In the genomic region with DNA sequence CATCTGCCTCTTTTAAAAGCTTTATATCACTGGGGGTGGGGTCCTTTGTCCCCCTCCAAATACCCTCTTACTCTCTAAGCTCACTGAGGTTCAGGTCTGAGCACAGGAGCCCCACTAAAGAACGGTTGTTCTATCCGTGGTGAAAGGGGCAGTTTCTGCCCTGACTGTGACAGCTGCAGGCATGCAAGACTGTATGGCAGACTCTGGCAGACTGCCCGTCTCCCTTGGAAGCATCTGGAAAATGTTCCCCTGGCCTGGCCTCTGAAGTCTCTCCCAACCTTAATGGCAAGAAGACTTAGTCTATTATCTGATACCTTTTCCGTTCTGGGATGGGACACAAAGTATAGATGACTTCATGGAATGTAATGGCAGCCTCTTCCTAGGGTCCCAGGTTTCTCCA, we compare ENCODE assay signal across 11 mouse cellular contexts. TPM values are rescaled to one million over a fixed set of nuclear protein-coding genes. Genes with fewer than 3 reads are reported as not detected.
DNase-seq lines count a peak whose midpoint lies in the region; ATAC-seq and TF ChIP-seq lines count a peak whose summit lies in the region.
"Had no signal": no experiment of that assay in that cellular context is flagged by ENCODE, and none has a peak within 500 bp of the region (broad histone marks: within the 10 kb centered on the region; RNA-seq: fewer than 3 reads in every experiment).

No protein-coding gene starts in this region.

- no peak overlapping the region for H3K9ac ChIP-seq in lung, embryonic 14.5 days
- no peak overlapping the region for H3K9ac ChIP-seq in lung, postnatal 0 days (replicated peaks; ENCODE audit: low read depth)
- H3K9ac ChIP-seq in forebrain, postnatal 0 days: no peak overlapping the region
- H3K9ac ChIP-seq in midbrain, embryonic 15.5 days: no peak overlapping the region
- no peak overlapping the region for H3K9ac ChIP-seq in intestine, embryonic 15.5 days
- H3K9ac ChIP-seq in intestine, postnatal 0 days (ENCODE audit: low read depth, low read length): no peak overlapping the region

- TF ChIP-seq EP300 in lung, postnatal 0 days (IDR thresholded peaks at IDR 0.05): no peak

- 32% methylated on average over 4 of the region's 4 CpGs for WGBS in lung, embryonic 14.5 days
- 32% methylated on average over 4 of the region's 4 CpGs for WGBS in lung, postnatal 0 days
- 13% methylated on average over 4 of the region's 4 CpGs for WGBS in forebrain, postnatal 0 days
- WGBS in midbrain, embryonic 15.5 days: 25% methylated on average over 4 of the region's 4 CpGs
- 39% methylated on average over 4 of the region's 4 CpGs for WGBS in intestine, embryonic 15.5 days
- WGBS in intestine, postnatal 0 days: 50% methylated on average over 4 of the region's 4 CpGs

- peaks cover 17% of the 10 kb centered on the region for H3K4me1 ChIP-seq in lung, embryonic 14.5 days (ENCODE audit: insufficient read depth)
- H3K4me1 ChIP-seq in lung, postnatal 0 days (ENCODE audit: insufficient read depth, low read depth, low read length): 0 out of 2 replicates have a peak, but pooled peaks cover 4% of the 10 kb centered on the region
- no peaks in the 10 kb centered on the region for H3K4me1 ChIP-seq in forebrain, postnatal 0 days (ENCODE audit: insufficient read depth)
- peaks cover 36% of the 10 kb centered on the region for H3K4me1 ChIP-seq in midbrain, embryonic 15.5 days
- H3K4me1 ChIP-seq in intestine, embryonic 15.5 days (replicated peaks): peaks cover 24% of the 10 kb centered on the region; the same call in 1 of the 2 replicates
- H3K4me1 ChIP-seq in intestine, postnatal 0 days (replicated peaks; ENCODE audit: control insufficient read depth, insufficient read depth, low read length): peaks cover 4% of the 10 kb centered on the region; the same call in 1 of the 2 replicates

- no peak overlapping the region for H3K4me2 ChIP-seq in lung, embryonic 14.5 days
- H3K4me2 ChIP-seq in lung, postnatal 0 days (replicated peaks; ENCODE audit: low read depth, low read length): no peak overlapping the region
- no peak overlapping the region for H3K4me2 ChIP-seq in forebrain, postnatal 0 days (ENCODE audit: low read depth)
- H3K4me2 ChIP-seq in midbrain, embryonic 15.5 days: no peak overlapping the region
- no peak overlapping the region for H3K4me2 ChIP-seq in intestine, embryonic 15.5 days (replicated peaks)
- H3K4me2 ChIP-seq in intestine, postnatal 0 days (replicated peaks; ENCODE audit: low read depth): no peak overlapping the region

- DNase-seq in embryo, embryonic 11 days: peak; percentile 12
- no peak for DNase-seq in embryo, embryonic 9.5 days (ENCODE audit: extremely low spot score)
- DNase-seq in lung, embryonic 14.5 days: peak; percentile 44
- no peak for DNase-seq in lung, postnatal 0 days (ENCODE audit: low spot score)
- DNase-seq in forebrain, postnatal 0 days: peak; percentile 38
- DNase-seq: adrenal gland, adult 8-10 months had no signal

- H3K4me3 ChIP-seq in lung, embryonic 14.5 days (ENCODE audit: low read depth, low read length): no peak overlapping the region
- H3K4me3 ChIP-seq in lung, postnatal 0 days (ENCODE audit: low read depth, low read length): no peak overlapping the region
- H3K4me3 ChIP-seq in forebrain, postnatal 0 days (ENCODE audit: low read depth, low read length): no peak overlapping the region
- H3K4me3 ChIP-seq in midbrain, embryonic 15.5 days: no peak overlapping the region
- H3K4me3 ChIP-seq in intestine, embryonic 15.5 days (replicated peaks): no peak overlapping the region
- no peak overlapping the region for H3K4me3 ChIP-seq in intestine, postnatal 0 days (ENCODE audit: low read depth, low read length)
- H3K4me3 ChIP-seq: erythroblast, embryonic 14.5 days; layer of hippocampus, adult 2 months had no signal

- no peaks in the 10 kb centered on the region for H3K9me3 ChIP-seq in lung, embryonic 14.5 days (ENCODE audit: low read depth, low read length)
- no peaks in the 10 kb centered on the region for H3K9me3 ChIP-seq in lung, postnatal 0 days (ENCODE audit: low read length)
- H3K9me3 ChIP-seq in forebrain, postnatal 0 days (ENCODE audit: low read length): no peaks in the 10 kb centered on the region
- H3K9me3 ChIP-seq in midbrain, embryonic 15.5 days: no peaks in the 10 kb centered on the region
- no peaks in the 10 kb centered on the region for H3K9me3 ChIP-seq in intestine, embryonic 15.5 days
- no peaks in the 10 kb centered on the region for H3K9me3 ChIP-seq in intestine, postnatal 0 days (ENCODE audit: control insufficient read depth)

- no peak for ATAC-seq in lung, embryonic 14.5 days (ENCODE audit: insufficient read depth)
- ATAC-seq in lung, postnatal 0 days: no peak
- ATAC-seq in forebrain, postnatal 0 days: no peak
- no peak for ATAC-seq in midbrain, embryonic 15.5 days (replicated peaks)
- ATAC-seq in intestine, embryonic 15.5 days: no peak
- no peak for ATAC-seq in intestine, postnatal 0 days

- no peak overlapping the region for H3K27ac ChIP-seq in lung, embryonic 14.5 days (ENCODE audit: low read depth)
- H3K27ac ChIP-seq in lung, postnatal 0 days (ENCODE audit: low read length): no peak overlapping the region
- no peak overlapping the region for H3K27ac ChIP-seq in forebrain, postnatal 0 days (ENCODE audit: low read depth, low read length)
- peak overlapping the region; percentile 95; the same call in 1 of the 2 replicates for H3K27ac ChIP-seq in midbrain, embryonic 15.5 days
- no peak overlapping the region for H3K27ac ChIP-seq in intestine, embryonic 15.5 days
- no peak overlapping the region for H3K27ac ChIP-seq in intestine, postnatal 0 days (ENCODE audit: low read depth, low read length)
- H3K27ac ChIP-seq: layer of hippocampus, adult 2 months had no signal

- no peak for TF ChIP-seq CTCF in lung, embryonic 14.5 days (IDR thresholded peaks at IDR 0.05; ENCODE audit: low read depth)
- TF ChIP-seq CTCF in lung, postnatal 0 days (IDR thresholded peaks at IDR 0.05): no peak
- TF ChIP-seq CTCF in forebrain, postnatal 0 days (IDR thresholded peaks at IDR 0.05; ENCODE audit: low read depth): no peak
- no peak for TF ChIP-seq CTCF in intestine, postnatal 0 days (IDR thresholded peaks at IDR 0.05; ENCODE audit: low read depth)

- no peaks in the 10 kb centered on the region for H3K36me3 ChIP-seq in lung, embryonic 14.5 days (ENCODE audit: insufficient read depth)
- no peaks in the 10 kb centered on the region for H3K36me3 ChIP-seq in lung, postnatal 0 days (ENCODE audit: insufficient read depth, low read length)
- H3K36me3 ChIP-seq in forebrain, postnatal 0 days (ENCODE audit: insufficient read depth): no peaks in the 10 kb centered on the region
- no peaks in the 10 kb centered on the region for H3K36me3 ChIP-seq in midbrain, embryonic 15.5 days (replicated peaks)
- no peaks in the 10 kb centered on the region for H3K36me3 ChIP-seq in intestine, embryonic 15.5 days
- H3K36me3 ChIP-seq in intestine, postnatal 0 days (ENCODE audit: control insufficient read depth, insufficient read depth): no peaks in the 10 kb centered on the region

- no peaks in the 10 kb centered on the region for H3K27me3 ChIP-seq in lung, embryonic 14.5 days (ENCODE audit: insufficient read depth, low read length)
- no peaks in the 10 kb centered on the region for H3K27me3 ChIP-seq in lung, postnatal 0 days (replicated peaks; ENCODE audit: insufficient read depth, low read length)
- no peaks in the 10 kb centered on the region for H3K27me3 ChIP-seq in forebrain, postnatal 0 days (ENCODE audit: insufficient read depth, low read length)
- no peaks in the 10 kb centered on the region for H3K27me3 ChIP-seq in midbrain, embryonic 15.5 days (replicated peaks)
- no peaks in the 10 kb centered on the region for H3K27me3 ChIP-seq in intestine, embryonic 15.5 days (replicated peaks)
- 0 out of 2 replicates have a peak, but pooled peaks cover 3% of the 10 kb centered on the region for H3K27me3 ChIP-seq in intestine, postnatal 0 days (replicated peaks; ENCODE audit: control insufficient read depth, insufficient read depth, low read length)

RNA-seq across cellular contexts. Expression of a gene that starts 28.5 kb away (rescaled TPM):
- polyA plus RNA-seq in lung, embryonic 14.5 days (2014; fragmentation: Nextera tagmentation; extraction: Ambion mirVana): 40.3 and 49.4 TPM in 2 replicates
- 50.3 and 56.3 TPM in 2 replicates for polyA plus RNA-seq in lung, postnatal 0 days (2015; fragmentation: Nextera tagmentation; extraction: Ambion mirVana)
- 85.8 and 106 TPM in 2 replicates for total RNA-seq in forebrain, postnatal 0 days (2014; rRNA removed)
- 24.8 and 27.6 TPM in 2 replicates for polyA plus RNA-seq in forebrain, postnatal 0 days (2015; fragmentation: Nextera tagmentation; extraction: Ambion mirVana)
- polyA plus RNA-seq in midbrain, embryonic 15.5 days (2015; fragmentation: Nextera tagmentation; extraction: Ambion mirVana): 83.4 and 90.5 TPM in 2 replicates
- 31.8 and 32.9 TPM in 2 replicates for polyA plus RNA-seq in intestine, embryonic 15.5 days (2015; fragmentation: Nextera tagmentation; extraction: Ambion mirVana)
- polyA plus RNA-seq in intestine, postnatal 0 days (2015; fragmentation: Nextera tagmentation; extraction: Ambion mirVana): 12.4 and 13.4 TPM in 2 replicates

Comparison
In these comparisons a context has a peak if more than half of its experiments do, and no peak if none do; other contexts are left out.
1. DNase-seq: peak in embryo, embryonic 11 days (single experiment), lung, embryonic 14.5 days (single experiment) and forebrain, postnatal 0 days (single experiment); none in embryo, embryonic 9.5 days (single experiment) and lung, postnatal 0 days (single experiment).